Mouse (Mus musculus): ENCODE data around the gene Gm20708.

Gene Gm20708

DNA sequence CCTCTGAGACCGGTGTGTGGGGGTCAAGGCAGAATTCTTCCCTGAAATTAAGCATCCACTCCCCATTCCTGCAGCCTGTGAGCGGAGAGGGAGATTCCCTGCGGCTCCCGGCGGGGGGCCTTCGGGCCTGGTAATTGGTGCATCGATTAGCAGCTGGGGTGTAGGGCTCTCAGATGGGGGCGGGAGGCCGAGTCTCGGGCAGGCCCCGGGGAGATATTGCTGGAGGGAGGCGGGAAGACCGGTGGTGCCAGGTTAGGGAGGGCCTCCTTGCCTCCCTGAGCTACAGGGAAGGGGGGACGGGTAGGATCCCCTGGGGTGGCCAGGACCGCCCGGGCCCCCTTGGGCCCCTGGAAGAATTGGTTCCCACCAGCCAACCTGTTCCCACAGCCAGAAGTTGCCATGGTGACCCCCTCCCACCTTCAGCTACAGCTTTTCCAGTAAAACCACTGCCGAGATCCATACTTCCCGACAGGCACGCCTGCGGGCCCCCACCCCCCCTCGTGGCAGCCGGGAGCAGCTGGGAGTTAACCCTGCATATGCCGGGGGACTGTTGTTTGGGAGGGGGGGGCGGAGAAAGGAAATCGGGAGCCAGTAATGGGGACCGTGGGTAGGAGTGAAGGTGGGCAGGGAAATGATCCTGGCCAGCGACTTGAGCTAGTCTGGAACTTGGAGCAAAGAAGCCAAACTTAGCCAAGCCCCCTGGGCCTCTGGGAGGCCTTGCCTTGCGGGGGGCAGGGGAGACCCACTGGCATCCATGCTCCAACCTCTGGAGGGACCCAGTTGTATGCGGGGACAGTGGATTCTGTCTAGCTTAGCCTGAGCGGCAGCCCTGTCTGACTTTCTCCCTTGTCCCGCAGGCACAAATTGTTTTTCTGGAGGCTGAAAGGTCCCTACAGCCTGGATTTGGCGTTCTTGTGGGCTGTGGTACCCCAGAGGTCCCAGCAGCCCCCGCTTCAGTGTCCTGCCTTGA, 79.7 kb downstream of the Gm20708 start:
- DNase-seq (ENCODE audit: low read depth, low spot score) = no peak

Data from mesoderm, embryonic 11.5 days (tissue).